ENCODE assay signal across 8 mouse cellular contexts in genomic region chr7:27675222-27675612, GRCm38 (mm10). TPM values are rescaled to one million over a fixed set of nuclear protein-coding genes. Genes with fewer than 3 reads are reported as not detected.
DNase-seq lines count a peak whose midpoint lies in the region; ATAC-seq and TF ChIP-seq lines count a peak whose summit lies in the region.

No protein-coding gene starts in this region.

- DNase-seq in left cerebral cortex, adult 2 months (ENCODE audit: extremely low spot score in 1 of 2, low spot score in 2 of 2) = no peak
- DNase-seq in left cerebral cortex, postnatal 4 days = no peak
- DNase-seq in embryonic facial prominence, embryonic 14.5 days (ENCODE audit: low spot score) = no peak
- DNase-seq in intestine, embryonic 14.5 days (ENCODE audit: low spot score) = no peak
- no peak for DNase-seq in layer of hippocampus, postnatal 14 days (ENCODE audit: low spot score in 2 of 2)
- DNase-seq in cerebellum, postnatal 25 days = no peak
- no peak for DNase-seq in left cerebral cortex, postnatal 25 days (ENCODE audit: low spot score in 2 of 2)

- intact Hi-C loops in left cerebral cortex, adult 2 months (cut with DNase I) = no loop called here
- intact Hi-C loops in left cerebral cortex, postnatal 4 days (cut with DNase I) = no loop called here
- intact Hi-C loops in left cerebral cortex, postnatal 25 days (cut with DNase I) = no loop called here

- no peak for TF ChIP-seq CTCF in left cerebral cortex, adult 2 months (IDR thresholded peaks at IDR 0.05)

- ATAC-seq in embryonic facial prominence, embryonic 14.5 days (ENCODE audit: low read depth) = no peak
- no peak for ATAC-seq in intestine, embryonic 14.5 days (replicated peaks; ENCODE audit: low FRiP score, low TSS enrichment, low read depth)
- no peak for ATAC-seq in midbrain, embryonic 16.5 days

- peak overlapping the region; percentile 97 for H3K4me2 ChIP-seq in embryonic facial prominence, embryonic 14.5 days (ENCODE audit: low read depth, low read length)
- peak overlapping the region; percentile 99 for H3K4me2 ChIP-seq in intestine, embryonic 14.5 days (ENCODE audit: low read length)
- H3K4me2 ChIP-seq in midbrain, embryonic 16.5 days (ENCODE audit: low read length) = peak overlapping the region; percentile 95

- no peaks in the 10 kb centered on the region for H3K9me3 ChIP-seq in embryonic facial prominence, embryonic 14.5 days (ENCODE audit: control insufficient read depth, low read length)
- no peaks in the 10 kb centered on the region for H3K9me3 ChIP-seq in intestine, embryonic 14.5 days (ENCODE audit: control insufficient read depth, low read length)
- H3K9me3 ChIP-seq in midbrain, embryonic 16.5 days (replicated peaks; ENCODE audit: control insufficient read depth, low read length, poor library complexity, severe bottlenecking) = no peaks in the 10 kb centered on the region

- H3K4me3 ChIP-seq in left cerebral cortex, adult 2 months = peak overlapping the region; percentile 84
- peak overlapping the region; percentile 91 for H3K4me3 ChIP-seq in embryonic facial prominence, embryonic 14.5 days (ENCODE audit: low read depth, low read length)
- H3K4me3 ChIP-seq in intestine, embryonic 14.5 days (ENCODE audit: low read depth, low read length) = peak overlapping the region; percentile 82
- peak overlapping the region; percentile 75 for H3K4me3 ChIP-seq in midbrain, embryonic 16.5 days (ENCODE audit: low read depth, low read length)

- 27% methylated on average over 14 of the region's 14 CpGs for WGBS in embryonic facial prominence, embryonic 14.5 days
- 29% methylated on average over 14 of the region's 14 CpGs for WGBS in intestine, embryonic 14.5 days
- 23% methylated on average over 14 of the region's 14 CpGs for WGBS in midbrain, embryonic 16.5 days

- peaks cover 12% of the 10 kb centered on the region for H3K36me3 ChIP-seq in embryonic facial prominence, embryonic 14.5 days (ENCODE audit: control insufficient read depth, insufficient read depth, low read length)
- H3K36me3 ChIP-seq in intestine, embryonic 14.5 days (ENCODE audit: control insufficient read depth, insufficient read depth, low read length) = peaks cover 6% of the 10 kb centered on the region; the same call in 1 of the 2 replicates
- no peaks in the 10 kb centered on the region for H3K36me3 ChIP-seq in midbrain, embryonic 16.5 days (ENCODE audit: control insufficient read depth, insufficient read depth, low read length)

- 0 out of 2 replicates have a peak overlapping the region, but pooled peaks have one; percentile 88 for H3K9ac ChIP-seq in embryonic facial prominence, embryonic 14.5 days (ENCODE audit: low read depth, low read length)
- peak overlapping the region; percentile 78; the same call in 1 of the 2 replicates for H3K9ac ChIP-seq in intestine, embryonic 14.5 days (ENCODE audit: low read length)
- H3K9ac ChIP-seq in midbrain, embryonic 16.5 days (ENCODE audit: low read depth, low read length) = peak overlapping the region; percentile 91; the same call in 1 of the 2 replicates

- H3K4me1 ChIP-seq in embryonic facial prominence, embryonic 14.5 days (ENCODE audit: control insufficient read depth, insufficient read depth, low read length) = peaks cover 17% of the 10 kb centered on the region
- peaks cover 17% of the 10 kb centered on the region for H3K4me1 ChIP-seq in intestine, embryonic 14.5 days (replicated peaks; ENCODE audit: control insufficient read depth, insufficient read depth, low read length)
- H3K4me1 ChIP-seq in midbrain, embryonic 16.5 days (ENCODE audit: control insufficient read depth, insufficient read depth, low read length) = peaks cover 34% of the 10 kb centered on the region

- H3K27me3 ChIP-seq in embryonic facial prominence, embryonic 14.5 days (replicated peaks; ENCODE audit: control insufficient read depth, insufficient read depth, low read length) = no peaks in the 10 kb centered on the region
- no peaks in the 10 kb centered on the region for H3K27me3 ChIP-seq in intestine, embryonic 14.5 days (replicated peaks; ENCODE audit: control insufficient read depth, insufficient read depth, low read length)
- H3K27me3 ChIP-seq in midbrain, embryonic 16.5 days (ENCODE audit: control insufficient read depth, insufficient read depth, low read depth, low read length) = no peaks in the 10 kb centered on the region

- no peak overlapping the region for H3K27ac ChIP-seq in left cerebral cortex, adult 2 months
- no peak overlapping the region for H3K27ac ChIP-seq in embryonic facial prominence, embryonic 14.5 days (replicated peaks; ENCODE audit: low read depth, low read length)
- H3K27ac ChIP-seq in intestine, embryonic 14.5 days (ENCODE audit: low read depth) = no peak overlapping the region; the same call in 1 of the 2 replicates
- H3K27ac ChIP-seq in midbrain, embryonic 16.5 days (ENCODE audit: low read length) = no peak overlapping the region

RNA-seq across cellular contexts. Expression of gene Map3k10, which starts 0.8 kb away (rescaled TPM):
- total RNA-seq in left cerebral cortex, adult 2 months (2021) = 100 to 1,000 TPM; 202 to 214 TPM
- 100 to 1,000 TPM; 162 to 170 TPM for total RNA-seq in left cerebral cortex, postnatal 4 days (2021)
- 7.2 and 8.0 TPM in 2 replicates for polyA plus RNA-seq in embryonic facial prominence, embryonic 14.5 days (2014; fragmentation: Nextera tagmentation; extraction: Ambion mirVana)
- polyA plus RNA-seq in intestine, embryonic 14.5 days (2014; fragmentation: Nextera tagmentation; extraction: Ambion mirVana) = 6.3 and 7.0 TPM in 2 replicates
- 15.4 and 16.9 TPM in 2 replicates for polyA plus RNA-seq in midbrain, embryonic 16.5 days (2015; fragmentation: Nextera tagmentation; extraction: Ambion mirVana)
- total RNA-seq in layer of hippocampus, postnatal 14 days (2021) = 100 to 1,000 TPM; 197 TPM
- 100 to 1,000 TPM; 225 to 229 TPM for total RNA-seq in left cerebral cortex, postnatal 25 days (2021)

RNA-seq across cellular contexts. Expression of gene Zfp607b, which starts 13.9 kb away (rescaled TPM):
- total RNA-seq in left cerebral cortex, adult 2 months (2021) = 10 to 100 TPM; 11.8 to 11.9 TPM
- total RNA-seq in left cerebral cortex, postnatal 4 days (2021) = 10 to 100 TPM; 10.1 to 11.4 TPM
- 3.2 and 3.4 TPM in 2 replicates for polyA plus RNA-seq in embryonic facial prominence, embryonic 14.5 days (2014; fragmentation: Nextera tagmentation; extraction: Ambion mirVana)
- polyA plus RNA-seq in intestine, embryonic 14.5 days (2014; fragmentation: Nextera tagmentation; extraction: Ambion mirVana) = 2.5 and 3.4 TPM in 2 replicates
- polyA plus RNA-seq in midbrain, embryonic 16.5 days (2015; fragmentation: Nextera tagmentation; extraction: Ambion mirVana) = 16.7 and 19.1 TPM in 2 replicates
- 10 to 100 TPM in 1 of 2 experiments, 1 to 10 TPM in 1; 7.3 to 10.3 TPM for total RNA-seq in layer of hippocampus, postnatal 14 days (2021)
- 10 to 100 TPM in 1 of 2 experiments, 1 to 10 TPM in 1; 9.4 to 10.5 TPM for total RNA-seq in left cerebral cortex, postnatal 25 days (2021)

RNA-seq across cellular contexts. Expression of gene Ttc9b, which starts 21.5 kb away (rescaled TPM):
- total RNA-seq in left cerebral cortex, adult 2 months (2021) = 100 to 1,000 TPM in 1 of 2 experiments, 10 to 100 TPM in 1; 99.1 to 101 TPM
- 10 to 100 TPM; 80.0 to 91.0 TPM for total RNA-seq in left cerebral cortex, postnatal 4 days (2021)
- polyA plus RNA-seq in embryonic facial prominence, embryonic 14.5 days (2014; fragmentation: Nextera tagmentation; extraction: Ambion mirVana) = 3.8 and 4.6 TPM in 2 replicates
- 3.2 and 3.3 TPM in 2 replicates for polyA plus RNA-seq in intestine, embryonic 14.5 days (2014; fragmentation: Nextera tagmentation; extraction: Ambion mirVana)
- 75.0 and 84.4 TPM in 2 replicates for polyA plus RNA-seq in midbrain, embryonic 16.5 days (2015; fragmentation: Nextera tagmentation; extraction: Ambion mirVana)
- total RNA-seq in layer of hippocampus, postnatal 14 days (2021) = 10 to 100 TPM; 81.8 to 84.7 TPM
- total RNA-seq in left cerebral cortex, postnatal 25 days (2021) = 100 to 1,000 TPM; 137 to 140 TPM

RNA-seq across cellular contexts. Expression of gene Zfp60, which starts 56.0 kb away (rescaled TPM):
- 10 to 100 TPM; 31.9 to 35.0 TPM for total RNA-seq in left cerebral cortex, adult 2 months (2021)
- total RNA-seq in left cerebral cortex, postnatal 4 days (2021) = 10 to 100 TPM; 55.0 to 65.2 TPM
- polyA plus RNA-seq in embryonic facial prominence, embryonic 14.5 days (2014; fragmentation: Nextera tagmentation; extraction: Ambion mirVana) = 30.4 and 33.5 TPM in 2 replicates
- 28.5 and 32.2 TPM in 2 replicates for polyA plus RNA-seq in intestine, embryonic 14.5 days (2014; fragmentation: Nextera tagmentation; extraction: Ambion mirVana)
- polyA plus RNA-seq in midbrain, embryonic 16.5 days (2015; fragmentation: Nextera tagmentation; extraction: Ambion mirVana) = 111 and 125 TPM in 2 replicates
- 10 to 100 TPM; 32.5 to 37.0 TPM for total RNA-seq in layer of hippocampus, postnatal 14 days (2021)
- 10 to 100 TPM; 32.7 to 36.0 TPM for total RNA-seq in left cerebral cortex, postnatal 25 days (2021)
